Mouse (Mus musculus) lung, embryonic 15.5 days (tissue): Measurements from ENCODE around the gene Ndufb4. TPM values are rescaled to one million over a fixed set of nuclear protein-coding genes. Genes with fewer than 3 reads are reported as not detected.
A peak's percentile ranks its signal among the peaks of the same experiment; 100 is the strongest.

ENCODE experiments used
- ATAC-seq: fragments of 200-750 bp; cut with Nextera tagmentation; 2 replicates; pipeline ENCODE4 v1.8.0; 2017; ENCODE audit warnings: moderate number of reproducible peaks, borderline replicate concordance; ENCODE audit not compliant: low FRiP score, low TSS enrichment; ENCODE audit errors: extremely low read depth
- H3K27ac ChIP-seq: fragments of 300-500 bp; sonication (generic); 2 replicates; pipeline ENCODE4 v1.5.1; 2015; ENCODE audit warnings: moderate library complexity, mild to moderate bottlenecking, inconsistent platforms
- H3K27me3 ChIP-seq: fragments of 300-500 bp; sonication (generic); 2 replicates; pipeline ENCODE4 v1.6.1; 2015; ENCODE audit warnings: inconsistent platforms
- H3K36me3 ChIP-seq: fragments of 300-500 bp; sonication (generic); 2 replicates; pipeline ENCODE4 v1.6.1; 2015; ENCODE audit warnings: inconsistent platforms
- H3K4me1 ChIP-seq: fragments of 300-500 bp; sonication (generic); 2 replicates; pipeline ENCODE4 v1.6.1; 2015; ENCODE audit warnings: inconsistent platforms
- H3K4me2 ChIP-seq: fragments of 300-500 bp; sonication (generic); 2 replicates; pipeline ENCODE4 v1.6.1; 2015; ENCODE audit warnings: inconsistent platforms, mild to moderate bottlenecking, moderate library complexity
- H3K4me3 ChIP-seq: fragments of 300-500 bp; sonication (generic); 2 replicates; pipeline ENCODE4 v1.5.1; 2015; ENCODE audit warnings: mild to moderate bottlenecking, inconsistent platforms
- H3K9ac ChIP-seq: fragments of 300-500 bp; sonication (generic); 2 replicates; pipeline ENCODE4 v1.6.1; 2015; ENCODE audit warnings: inconsistent platforms
- H3K9me3 ChIP-seq: fragments of 300-500 bp; sonication (generic); 2 replicates; pipeline ENCODE4 v1.6.1; 2016; ENCODE audit warnings: inconsistent platforms
- WGBS: fragments of 180-500 bp; shearing (Covaris S2); methylation state at CpG from one replicate; pipeline ENCODE4 v1.1.7; 2015; 5-methylcytosine and 5-hydroxymethylcytosine counted together
- polyA plus RNA-seq: library from polyadenylated mRNA; unstranded; fragments of >200 nt; fragmentation: Nextera tagmentation; extraction: Ambion mirVana; gene quantifications from 2 replicates; pipeline ENCODE4 v1.2.1, GENCODE M21; 2015

Gene Ndufb4
- polyA plus RNA-seq, 1 experiment from 2014 or later: 48.8 TPM

DNA sequence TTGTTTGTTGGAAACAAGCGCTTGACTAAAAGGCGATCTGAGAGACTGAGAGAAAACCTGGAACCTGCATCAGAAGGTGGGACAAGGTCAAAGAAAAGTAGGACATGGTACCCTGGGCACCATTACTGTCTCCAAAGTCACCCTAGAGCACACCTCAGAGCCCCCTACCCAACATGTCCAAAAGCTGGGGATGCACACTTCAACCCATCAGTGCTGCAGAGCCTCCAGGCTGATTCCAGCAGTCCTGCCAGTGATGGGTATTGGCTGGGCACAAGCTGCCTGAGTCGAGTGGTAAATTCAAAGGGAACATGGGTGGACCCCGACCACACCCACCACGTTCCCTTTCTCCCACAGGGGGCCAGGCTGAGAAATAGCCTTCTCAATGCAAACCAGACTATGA is 21.1 kb upstream of the Ndufb4 start:
- H3K36me3 ChIP-seq: no peaks in the 10 kb centered on the region
- no peak for ATAC-seq

GRCm38 (mm10) chr16:37670666-37671283 is 16.5 kb upstream of the Ndufb4 start:
- no peak overlapping the region for H3K27ac ChIP-seq
- H3K9me3 ChIP-seq: no peaks in the 10 kb centered on the region
- 0 out of 2 replicates have a peak, but pooled peaks have one; percentile 55 for ATAC-seq
- no peak overlapping the region for H3K4me3 ChIP-seq
- H3K4me2 ChIP-seq: no peak overlapping the region
- WGBS: 26% methylated on average over 4 of the region's 4 CpGs
- H3K4me1 ChIP-seq: no peaks in the 10 kb centered on the region
- no peak overlapping the region for H3K9ac ChIP-seq
- H3K36me3 ChIP-seq: no peaks in the 10 kb centered on the region
- H3K27me3 ChIP-seq: no peaks in the 10 kb centered on the region

More for the DNA sequence above, 21.1 kb upstream of the Ndufb4 start:
- H3K4me3 ChIP-seq: no peak overlapping the region
- WGBS: 86% methylated on average over 5 of the region's 5 CpGs
- no peak overlapping the region for H3K4me2 ChIP-seq
- no peaks in the 10 kb centered on the region for H3K27me3 ChIP-seq
- no peak overlapping the region for H3K27ac ChIP-seq
- H3K4me1 ChIP-seq: no peaks in the 10 kb centered on the region
- no peak overlapping the region for H3K9ac ChIP-seq
- no peaks in the 10 kb centered on the region for H3K9me3 ChIP-seq

GRCm38 (mm10) chr16:37665394-37665935 is 11.2 kb upstream of the Ndufb4 start:
- no peak overlapping the region for H3K9ac ChIP-seq
- no peaks in the 10 kb centered on the region for H3K27me3 ChIP-seq
- WGBS: 46% methylated on average over 5 of the region's 5 CpGs
- H3K4me2 ChIP-seq: no peak overlapping the region
- no peak for ATAC-seq
- no peak overlapping the region for H3K27ac ChIP-seq
- H3K9me3 ChIP-seq: no peaks in the 10 kb centered on the region
- no peak overlapping the region for H3K4me3 ChIP-seq
- no peaks in the 10 kb centered on the region for H3K36me3 ChIP-seq
- peaks cover 4% of the 10 kb centered on the region; the same call in 1 of the 2 replicates for H3K4me1 ChIP-seq

DNA sequence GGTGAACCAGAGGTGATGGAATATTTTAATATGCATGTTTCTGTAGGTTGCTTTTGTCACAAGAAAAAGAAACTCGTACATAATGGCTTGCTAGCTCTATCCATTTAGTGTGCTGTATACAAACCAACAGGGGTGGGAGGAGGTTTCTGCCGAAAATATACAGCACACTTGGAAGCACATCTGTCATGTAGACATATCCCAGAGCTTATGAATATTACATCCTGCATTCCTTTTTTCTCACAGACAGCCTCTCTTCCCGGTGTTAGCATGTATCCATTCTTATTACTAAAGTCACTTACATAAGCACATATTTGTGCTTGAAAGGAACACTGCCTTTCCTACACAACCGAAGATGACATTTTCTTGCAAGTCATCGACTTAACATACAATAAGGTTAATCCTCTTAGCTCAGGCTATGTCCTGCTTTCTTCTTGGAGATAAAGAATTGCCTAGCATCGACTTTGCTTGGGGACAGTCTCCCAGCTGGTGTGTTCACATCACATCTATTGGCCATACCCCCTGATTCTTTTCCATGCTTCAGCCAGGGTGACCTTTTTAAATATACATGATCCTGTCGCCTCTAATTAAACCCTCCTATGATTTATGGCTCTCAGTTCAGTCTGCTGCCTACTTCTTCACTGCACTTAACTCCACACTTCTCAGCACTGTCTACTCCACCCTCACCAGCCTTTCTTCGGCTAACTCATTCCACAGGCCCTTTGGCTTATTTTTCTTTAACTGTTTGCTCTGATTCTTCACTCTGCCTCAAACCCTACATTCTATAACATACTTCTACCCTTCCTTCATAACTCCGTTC is 9.6 kb upstream of the Ndufb4 start:
- H3K9ac ChIP-seq: no peak overlapping the region
- H3K4me2 ChIP-seq: no peak overlapping the region
- no peak overlapping the region for H3K27ac ChIP-seq
- ATAC-seq: no peak
- 56% methylated on average over 9 of the region's 9 CpGs for WGBS
- peaks cover 4% of the 10 kb centered on the region; the same call in 1 of the 2 replicates for H3K4me1 ChIP-seq
- H3K9me3 ChIP-seq: no peaks in the 10 kb centered on the region
- no peak overlapping the region for H3K4me3 ChIP-seq
- H3K36me3 ChIP-seq: no peaks in the 10 kb centered on the region
- H3K27me3 ChIP-seq: no peaks in the 10 kb centered on the region

- H3K4me2 ChIP-seq: no peak overlapping the region
- H3K4me1 ChIP-seq: peaks cover 16% of the 10 kb centered on the region
- no peak for ATAC-seq
- H3K9ac ChIP-seq: no peak overlapping the region
- H3K36me3 ChIP-seq: no peaks in the 10 kb centered on the region
- H3K27ac ChIP-seq: no peak overlapping the region
- no peaks in the 10 kb centered on the region for H3K27me3 ChIP-seq
- H3K9me3 ChIP-seq: no peaks in the 10 kb centered on the region
- H3K4me3 ChIP-seq: no peak overlapping the region
- 75% methylated on average over 7 of the region's 7 CpGs for WGBS
These were observed 2.5 kb upstream of the Ndufb4 start for GRCm38 (mm10) chr16:37656796-37657195.

GRCm38 (mm10) chr16:37655756-37656347 is 1.6 kb upstream of the Ndufb4 start:
- Histone ChIP-seq H3K27ac (no peak overlapping the region), H3K9ac (no peak overlapping the region), H3K27me3 (no peaks in the 10 kb centered on the region), H3K36me3 (no peaks in the 10 kb centered on the region), H3K4me1 (peaks cover 16% of the 10 kb centered on the region), H3K9me3 (no peaks in the 10 kb centered on the region), H3K4me3 (no peak overlapping the region), H3K4me2 (no peak overlapping the region)
- ATAC-seq: no peak
- 27% methylated on average over 4 of the region's 4 CpGs for WGBS

DNA sequence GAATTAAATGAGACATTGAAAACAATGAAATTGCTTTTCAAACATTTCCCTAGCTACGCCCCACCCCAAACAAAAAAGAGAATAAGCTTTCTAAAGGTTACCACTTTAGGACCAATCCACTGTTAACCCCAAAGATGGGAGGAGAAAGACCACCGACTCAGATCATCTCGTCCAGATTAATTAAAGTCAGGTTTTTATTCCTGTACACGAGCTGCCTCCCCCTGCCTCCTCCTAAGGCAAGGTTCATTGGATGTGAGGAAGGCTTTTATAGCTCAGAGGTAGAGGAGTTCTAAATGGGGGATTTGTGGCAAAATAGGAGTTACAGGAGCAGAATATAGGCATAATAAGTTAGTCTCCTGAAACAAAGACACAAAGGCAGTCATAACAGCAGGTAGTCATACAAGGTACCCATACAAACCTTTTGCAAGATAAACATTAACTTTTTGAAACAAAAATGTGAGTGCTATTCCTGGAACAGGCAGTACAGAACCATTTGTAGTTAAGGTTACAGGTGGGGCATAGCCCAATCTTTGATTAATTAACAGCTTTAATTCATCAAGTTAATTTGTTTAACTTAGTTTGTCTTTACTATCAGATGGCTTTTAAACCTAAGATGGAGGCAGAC is 690 bp upstream of the Ndufb4 start:
- Histone ChIP-seq H3K4me3 (peak overlapping the region; percentile 82), H3K9ac (no peak overlapping the region), H3K27me3 (no peaks in the 10 kb centered on the region), H3K9me3 (no peaks in the 10 kb centered on the region), H3K4me2 (peak overlapping the region; percentile 50), H3K4me1 (peaks cover 16% of the 10 kb centered on the region), H3K27ac (no peak overlapping the region), H3K36me3 (no peaks in the 10 kb centered on the region)
- WGBS: 61% methylated on average over 4 of the region's 4 CpGs
- no peak for ATAC-seq

GRCm38 (mm10) chr16:37653058-37653457 is 1.2 kb downstream of the Ndufb4 start:
- no peaks in the 10 kb centered on the region for H3K9me3 ChIP-seq
- no peaks in the 10 kb centered on the region for H3K27me3 ChIP-seq
- H3K9ac ChIP-seq: no peak overlapping the region
- no peak overlapping the region for H3K27ac ChIP-seq
- peak overlapping the region; percentile 52 for H3K4me2 ChIP-seq
- peaks cover 3% of the 10 kb centered on the region; the same call in 1 of the 2 replicates for H3K36me3 ChIP-seq
- ATAC-seq: no peak
- 77% methylated on average over 1 of the region's 1 CpGs for WGBS
- H3K4me3 ChIP-seq: peak overlapping the region; percentile 82
- peaks cover 16% of the 10 kb centered on the region for H3K4me1 ChIP-seq

DNA sequence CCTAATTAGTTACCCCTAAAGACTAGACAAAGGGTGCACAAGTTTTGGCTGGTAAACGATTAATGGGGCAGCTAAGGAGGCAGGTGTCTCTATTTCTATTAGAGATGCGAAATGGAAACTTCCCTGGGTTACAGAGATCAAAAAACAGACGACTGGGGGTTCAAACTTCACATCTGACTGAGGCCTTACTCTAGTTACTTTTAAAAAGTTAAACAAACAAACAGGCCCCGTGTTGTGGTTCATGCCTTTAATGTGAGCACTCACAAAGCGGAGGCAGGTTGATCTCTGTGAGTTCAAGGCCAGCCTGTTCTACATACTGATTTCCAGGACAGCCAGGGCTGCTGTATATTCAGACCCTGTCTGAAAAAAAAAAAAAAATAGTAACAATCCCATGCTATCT is 1.6 kb downstream of the Ndufb4 start:
- ATAC-seq: no peak
- no peak overlapping the region for H3K27ac ChIP-seq

GRCm38 (mm10) chr16:37651467-37651866 is 2.8 kb downstream of the Ndufb4 start:
- Histone ChIP-seq H3K9ac (no peak overlapping the region), H3K27ac (no peak overlapping the region), H3K4me3 (no peak overlapping the region), H3K9me3 (no peaks in the 10 kb centered on the region), H3K27me3 (no peaks in the 10 kb centered on the region), H3K4me2 (no peak overlapping the region), H3K36me3 (peaks cover 19% of the 10 kb centered on the region), H3K4me1 (peaks cover 16% of the 10 kb centered on the region)
- no peak for ATAC-seq
- WGBS: 78% methylated on average over 5 of the region's 5 CpGs

More for the DNA sequence above, 1.6 kb downstream of the Ndufb4 start:
- Histone ChIP-seq H3K36me3 (peaks cover 8% of the 10 kb centered on the region; the same call in 1 of the 2 replicates), H3K9ac (no peak overlapping the region), H3K4me3 (0 out of 2 replicates have a peak overlapping the region, but pooled peaks have one; percentile 82), H3K27me3 (no peaks in the 10 kb centered on the region), H3K4me2 (no peak overlapping the region; the same call in 1 of the 2 replicates), H3K4me1 (peaks cover 16% of the 10 kb centered on the region), H3K9me3 (no peaks in the 10 kb centered on the region)
- 69% methylated on average over 5 of the region's 5 CpGs for WGBS

GRCm38 (mm10) chr16:37649068-37649467 is 5.2 kb downstream of the Ndufb4 start:
- Histone ChIP-seq H3K27me3 (no peaks in the 10 kb centered on the region), H3K4me2 (no peak overlapping the region), H3K9ac (no peak overlapping the region), H3K9me3 (no peaks in the 10 kb centered on the region), H3K36me3 (peaks cover 26% of the 10 kb centered on the region), H3K27ac (no peak overlapping the region), H3K4me3 (no peak overlapping the region), H3K4me1 (peaks cover 13% of the 10 kb centered on the region)
- no peak for ATAC-seq
- WGBS: 62% methylated on average over 5 of the region's 5 CpGs
